In the genomic region with DNA sequence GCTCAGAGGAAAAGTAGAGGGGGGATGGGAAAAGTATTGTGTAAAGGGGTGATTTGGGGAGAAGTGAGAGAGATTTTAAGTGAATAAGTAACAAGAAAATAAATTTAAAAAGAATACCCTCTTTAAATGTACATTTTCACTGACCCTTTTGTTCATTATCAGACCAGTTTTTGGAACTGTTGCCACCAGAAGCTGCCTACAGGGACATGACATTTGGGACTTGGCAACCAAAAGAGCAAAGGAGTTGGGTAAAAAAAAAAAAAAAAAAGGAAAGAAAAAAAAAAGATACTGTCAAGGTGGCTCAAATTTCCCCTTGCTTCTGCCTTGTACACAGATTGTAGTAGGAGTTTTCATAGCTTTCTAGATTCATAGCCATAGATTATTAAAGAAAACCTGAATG, we compare ENCODE assay signal across 29 mouse cellular contexts.
"Had no signal": no experiment of that assay in that cellular context is flagged by ENCODE, and none has a peak within 500 bp of the region (broad histone marks: within the 10 kb centered on the region; RNA-seq: fewer than 3 reads in every experiment).

No protein-coding gene starts in this region.

- H3K4me3 ChIP-seq: heart, embryonic 13.5 days; heart, embryonic 15.5 days; hindbrain, embryonic 10.5 days; hindbrain, embryonic 12.5 days; hindbrain, embryonic 13.5 days; hindbrain, embryonic 15.5 days; intestine, embryonic 15.5 days; kidney, embryonic 15.5 days; layer of hippocampus, adult 2 months; left cerebral cortex, adult 2 months had no signal

- H3K27ac ChIP-seq: heart, embryonic 13.5 days; heart, embryonic 15.5 days; hindbrain, embryonic 10.5 days; hindbrain, embryonic 12.5 days; hindbrain, embryonic 13.5 days; hindbrain, embryonic 14.5 days; hindbrain, embryonic 15.5 days; hindbrain, postnatal 0 days; intestine, embryonic 15.5 days; kidney, embryonic 15.5 days; kidney, postnatal 0 days; layer of hippocampus, adult 2 months; left cerebral cortex, adult 2 months had no signal

- H3K4me1 ChIP-seq: heart, embryonic 13.5 days; heart, embryonic 15.5 days; hindbrain, embryonic 10.5 days; hindbrain, embryonic 12.5 days; hindbrain, embryonic 13.5 days; hindbrain, embryonic 15.5 days; intestine, embryonic 15.5 days; kidney, embryonic 15.5 days had no signal

- DNase-seq: heart, postnatal 10 days; heart, postnatal 14 days; heart, postnatal 36 days; heart, postnatal 4 days; kidney, adult 11 months; kidney, adult 18-20 months; kidney, adult 2 months; kidney, adult 8-10 months; kidney, adult 9 months; kidney, postnatal 10 days; kidney, postnatal 14 days; kidney, postnatal 25 days; kidney, postnatal 36 days; kidney, postnatal 4 days; layer of hippocampus, adult 9-11 months; layer of hippocampus, postnatal 36 days had no signal

- H3K27me3 ChIP-seq: heart, embryonic 13.5 days; heart, embryonic 15.5 days; hindbrain, embryonic 12.5 days; hindbrain, embryonic 13.5 days; hindbrain, embryonic 15.5 days; intestine, embryonic 15.5 days; kidney, embryonic 15.5 days had no signal
